Mouse (Mus musculus) stomach, embryonic 15.5 days (tissue): ENCODE measurements around the gene Tbx2. TPM values are rescaled to one million over a fixed set of nuclear protein-coding genes. Genes with fewer than 3 reads are reported as not detected.

Source experiments
- polyA plus RNA-seq: library from polyadenylated mRNA; unstranded; fragments of >200 nt; fragmentation: Nextera tagmentation; extraction: Ambion mirVana; gene quantifications from 2 replicates; pipeline ENCODE4 v1.2.1, GENCODE M21; 2015

Gene Tbx2
- polyA plus RNA-seq, 1 experiment from 2014 or later: 6.6 TPM

Other genes with a start within 250 kb of the Tbx2 start
- gene Gm11444, start 17.8 kb downstream of the Tbx2 start, polyA plus RNA-seq: not detected in 2 replicates
- 0.28 and 0.30 TPM in 2 replicates for gene Tbx4, start 53.9 kb downstream of the Tbx2 start, polyA plus RNA-seq